Mouse (Mus musculus) cerebellum, postnatal 10 days (tissue): ENCODE measurements around the gene Klhl23.

Source experiments
- DNase-seq, 2 experiments: peaks; one replicate each; pipeline ENCODE4 v3.0.0; 2021; ENCODE audit warnings: mixed read lengths in 2 of 2

Gene Klhl23

DNA sequence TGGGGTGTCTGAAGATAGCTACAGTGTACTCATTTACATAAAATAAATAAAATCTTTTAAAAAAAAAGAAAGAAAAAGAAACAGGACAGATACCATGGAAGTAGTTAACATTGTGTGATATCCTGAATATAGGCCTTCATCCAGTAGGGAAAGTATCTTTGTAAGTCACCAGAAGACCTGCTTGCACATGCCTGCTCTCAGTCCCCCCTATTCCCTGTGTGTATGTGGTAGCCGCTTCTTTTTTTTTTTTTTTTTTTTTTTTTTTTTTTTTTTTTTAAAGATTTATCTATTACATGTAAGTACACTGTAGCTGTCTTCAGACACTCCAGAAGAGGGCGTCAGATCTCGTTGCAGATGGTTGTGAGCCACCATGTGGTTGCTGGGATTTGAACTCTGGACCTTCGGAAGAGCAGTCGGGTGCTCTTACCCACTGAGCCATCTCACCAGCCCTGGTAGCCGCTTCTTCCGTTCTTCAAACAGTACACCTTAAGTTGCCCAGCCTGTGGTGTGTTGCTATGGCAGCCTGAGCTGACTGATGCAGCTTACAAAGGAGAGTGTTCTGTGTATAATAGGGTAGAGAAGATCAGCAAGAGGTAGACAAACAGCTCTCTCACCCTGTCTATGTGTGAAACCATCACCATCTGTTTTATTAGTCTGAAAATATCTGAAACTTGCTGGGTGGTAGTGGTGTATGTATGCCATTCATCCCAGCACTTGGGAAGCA, 15.7 kb downstream of the Klhl23 start:
- no peak for DNase-seq

GRCm38 (mm10) chr2:69837996-69838395, 16.3 kb downstream of the Klhl23 start:
- no peak for DNase-seq

- DNase-seq: no peak
These were observed 17.0 kb downstream of the Klhl23 start for GRCm38 (mm10) chr2:69838707-69839106.

GRCm38 (mm10) chr2:69840261-69840660, 18.5 kb downstream of the Klhl23 start:
- peak; percentile 75 to 78 for DNase-seq

- DNase-seq: peak in 1 of 2 experiments; percentile 21
These were observed 27.5 kb downstream of the Klhl23 start for GRCm38 (mm10) chr2:69849215-69849614.

- DNase-seq: no peak
These were observed 29.8 kb downstream of the Klhl23 start for GRCm38 (mm10) chr2:69851427-69852058.

GRCm38 (mm10) chr2:69856392-69856791, 34.6 kb downstream of the Klhl23 start:
- no peak for DNase-seq

DNA sequence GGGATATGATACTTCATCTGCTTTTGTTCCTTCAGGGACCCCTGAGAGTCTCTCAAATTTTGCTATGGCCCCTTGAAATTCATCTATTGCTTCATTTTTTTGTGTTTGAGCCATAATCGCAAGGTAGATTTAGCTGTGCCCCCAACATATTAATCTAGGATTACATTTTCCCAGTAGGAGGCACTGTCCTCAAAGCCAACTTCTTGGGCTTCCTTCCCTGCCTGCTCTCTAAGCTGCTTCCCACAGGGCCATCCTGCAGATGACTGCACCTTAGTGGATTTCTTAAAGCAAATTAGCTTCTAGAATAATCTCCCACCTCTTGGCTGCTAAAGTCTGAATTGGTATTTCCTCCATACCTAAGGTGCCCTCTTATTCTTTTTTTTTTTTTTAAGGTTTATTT, 36.1 kb downstream of the Klhl23 start:
- no peak for DNase-seq

DNA sequence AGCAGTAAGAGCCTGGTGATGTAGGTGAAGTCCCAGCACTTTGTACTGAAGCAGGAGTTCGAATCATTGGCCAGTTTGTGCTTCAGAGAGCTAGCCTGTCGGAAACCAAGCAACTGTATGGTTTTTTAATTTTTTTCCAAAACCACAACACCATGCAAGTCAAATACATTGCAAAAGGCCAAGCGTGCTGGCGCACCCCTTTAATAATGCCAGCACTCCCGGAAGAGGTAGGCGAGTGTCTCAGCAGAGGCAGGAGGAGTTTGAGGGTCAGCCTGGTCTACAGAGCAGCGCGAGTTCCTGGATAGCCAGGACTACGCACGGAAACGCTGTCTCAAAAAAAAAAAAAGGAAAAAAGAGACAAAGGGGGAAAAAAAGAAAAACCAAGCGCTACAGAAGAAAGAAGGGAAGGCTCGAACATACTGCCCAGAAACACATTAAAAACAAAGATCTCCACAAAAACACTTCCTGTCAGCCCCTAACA, 39.3 kb downstream of the Klhl23 start:
- DNase-seq: peak; percentile 35 to 42

DNA sequence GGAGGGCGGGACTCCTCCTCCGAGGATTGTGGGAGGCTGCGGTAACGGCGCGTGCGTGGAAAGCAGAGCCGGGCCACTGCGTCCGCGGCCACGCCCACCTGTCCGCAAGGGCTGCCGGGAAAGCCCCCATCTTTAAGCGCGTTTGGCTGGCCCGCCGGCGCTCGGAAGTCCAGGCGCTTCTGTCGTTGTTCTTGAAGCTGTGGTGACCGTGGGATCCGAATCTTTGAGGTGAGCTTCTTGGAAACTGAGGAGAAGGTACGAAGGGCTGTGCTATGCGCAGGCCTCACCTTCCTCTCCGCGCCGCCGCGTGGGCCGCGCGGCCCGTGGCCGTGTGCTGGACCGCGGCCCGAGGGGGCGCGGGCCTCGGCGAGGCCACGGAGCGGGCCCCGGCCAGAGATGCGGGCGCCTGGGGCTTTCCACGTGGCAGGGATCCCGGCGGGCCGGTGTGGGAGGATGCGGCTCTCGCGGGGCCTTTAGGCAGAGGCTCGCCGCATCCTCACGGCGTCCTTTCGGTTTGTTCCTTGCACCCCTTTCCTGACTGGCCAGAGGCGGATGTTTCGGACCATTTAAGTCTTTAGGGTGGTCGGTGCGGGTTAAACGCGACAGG, 39.8 kb downstream of the Klhl23 start, which contains the start of gene Ssb:
Gene Ssb, plus strand, starts transcription at position 78 of the 607 bp plus-strand sequence.
- peak; percentile 96 to 98 for DNase-seq

GRCm38 (mm10) chr2:69862117-69862657, 40.4 kb downstream of the Klhl23 start:
- DNase-seq: no peak

- DNase-seq: no peak
These were observed 62.2 kb downstream of the Klhl23 start for GRCm38 (mm10) chr2:69883990-69884391.

- no peak for DNase-seq
These were observed 62.8 kb downstream of the Klhl23 start for GRCm38 (mm10) chr2:69884581-69884980.

GRCm38 (mm10) chr2:69885050-69885449, 63.3 kb downstream of the Klhl23 start:
- no peak for DNase-seq

DNA sequence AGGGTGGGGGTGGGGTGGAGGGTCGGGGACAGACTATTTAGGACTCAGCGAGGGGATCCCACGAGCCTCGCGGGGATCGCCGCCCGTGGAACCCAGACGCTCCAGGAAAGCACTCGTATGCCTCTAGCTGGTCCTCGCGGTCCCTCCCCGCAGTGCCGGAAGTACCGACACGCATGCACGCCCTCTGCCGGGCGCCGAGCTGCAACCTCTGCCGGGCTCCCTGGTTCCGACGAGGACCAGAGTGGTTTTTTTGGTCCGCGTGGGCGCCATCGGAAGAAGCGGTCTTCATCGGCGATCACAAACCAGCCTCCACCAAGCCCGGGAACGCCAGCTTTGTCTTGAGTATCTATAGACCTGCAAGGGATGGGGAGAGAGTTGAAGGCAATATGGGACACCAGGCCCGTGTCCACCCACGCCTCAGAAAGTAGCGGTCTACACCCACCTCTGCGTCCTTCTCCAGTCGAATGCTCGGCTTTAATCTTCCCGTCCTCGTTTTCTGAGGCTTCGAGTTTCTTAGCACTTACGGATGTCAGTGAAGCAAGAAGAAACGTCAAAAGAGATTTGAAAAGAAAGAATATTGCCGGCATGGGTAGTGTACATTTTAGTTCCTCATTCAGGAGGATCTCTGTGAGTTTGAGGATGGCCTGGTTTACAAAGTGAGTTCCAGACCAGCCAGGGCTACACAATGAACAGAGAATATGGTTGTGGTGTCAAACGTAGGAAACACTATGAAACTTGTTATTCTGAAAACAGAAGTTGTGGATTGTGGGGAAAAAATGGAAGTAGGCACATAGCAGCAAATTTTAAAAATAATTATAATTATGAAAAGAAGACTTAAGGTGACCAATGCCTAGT, 63.9 kb downstream of the Klhl23 start, which contains the start of gene Mettl5:
Gene Mettl5, minus strand, starts transcription at position 165 of the 855 bp plus-strand sequence.
- peak; percentile 94 to 95 for DNase-seq
